Mouse (Mus musculus): Measurements from ENCODE around the gene Fshb.

Fshb gene

GRCm38 (mm10) chr2:107059556-107059955, at the start of gene Fshb:
Fshb (minus strand) TSS chr2:107059656.
- DNase-seq (ENCODE audit: low spot score in 2 of 2): no peak

GRCm38 (mm10) chr2:107084256-107084655, 24.8 kb upstream of the Fshb start:
- DNase-seq (ENCODE audit: low spot score in 2 of 2): no peak

- DNase-seq (ENCODE audit: low spot score in 2 of 2): peak in 1 of 2 experiments; percentile 24
Measured at GRCm38 (mm10) chr2:107083071-107083885, 23.8 kb upstream of the Fshb start.

- no peak for DNase-seq (ENCODE audit: low spot score in 2 of 2)
Measured at GRCm38 (mm10) chr2:107063260-107063659, 3.8 kb upstream of the Fshb start.

- DNase-seq (ENCODE audit: low spot score in 2 of 2): peak; percentile 25 to 44
Measured at GRCm38 (mm10) chr2:107045955-107046354, 13.5 kb downstream of the Fshb start.

GRCm38 (mm10) chr2:107040816-107041215, 18.6 kb downstream of the Fshb start:
- DNase-seq (ENCODE audit: low spot score in 2 of 2): no peak

- DNase-seq (ENCODE audit: low spot score in 2 of 2): no peak
Measured at GRCm38 (mm10) chr2:107035980-107036379, 23.5 kb downstream of the Fshb start.

- no peak for DNase-seq (ENCODE audit: low spot score in 2 of 2)
Measured at GRCm38 (mm10) chr2:107024694-107025093, 34.8 kb downstream of the Fshb start.

- no peak for DNase-seq (ENCODE audit: low spot score in 2 of 2)
Measured at GRCm38 (mm10) chr2:107022713-107023112, 36.7 kb downstream of the Fshb start.

- DNase-seq (ENCODE audit: low spot score in 2 of 2): no peak
Measured at GRCm38 (mm10) chr2:107019331-107019730, 40.1 kb downstream of the Fshb start.

GRCm38 (mm10) chr2:107013161-107013560, 46.3 kb downstream of the Fshb start:
- DNase-seq (ENCODE audit: low spot score in 2 of 2): no peak

GRCm38 (mm10) chr2:107012318-107012717, 47.1 kb downstream of the Fshb start:
- DNase-seq (ENCODE audit: low spot score in 2 of 2): no peak

GRCm38 (mm10) chr2:107010160-107010559, 49.3 kb downstream of the Fshb start:
- DNase-seq (ENCODE audit: low spot score in 2 of 2): peak in 1 of 2 experiments; percentile 26

- no peak for DNase-seq (ENCODE audit: low spot score in 2 of 2)
Measured at GRCm38 (mm10) chr2:107006378-107006777, 53.1 kb downstream of the Fshb start.
